Mouse (Mus musculus) heart, postnatal 10 days (tissue): ENCODE data around the gene Plxna2. TPM values are rescaled to one million over a fixed set of nuclear protein-coding genes. Genes with fewer than 3 reads are reported as not detected.

Experiments
- DNase-seq, 2 experiments: peaks; one replicate each; pipeline ENCODE4 v3.0.0; 2021
- intact Hi-C: fragments of 180-260 bp; cut with DNase I; formaldehyde crosslinking; loops from one replicate; pipeline ENCODE4 v1.15.1; 2025
- total RNA-seq, 2 experiments: library from RNA; stranded (reverse); gene quantifications; 2 replicates each; pipeline ENCODE4 v1.2.3; 2021

The Plxna2 gene
- total RNA-seq, 2 experiments from 2014 or later, result 25.5 to 34.6 TPM

GRCm38 (mm10) chr1:194620245-194620991 lies 2.4 kb downstream of the Plxna2 start:
- intact Hi-C loops, result loop anchor here (1.0 to 10.0 kb wide), 3 partner anchors 26 to 334 kb away; no protein-coding TSS in a partner anchor
- DNase-seq, result peak; percentile 78 to 80

- DNase-seq, result no peak
- intact Hi-C loops, result loop anchor here (2.0 to 10.0 kb wide), 2 partner anchors 75 to 333 kb away; no protein-coding TSS in a partner anchor
Observed at GRCm38 (mm10) chr1:194622174-194622573, 4.2 kb downstream of the Plxna2 start.

GRCm38 (mm10) chr1:194622677-194623076 lies 4.7 kb downstream of the Plxna2 start:
- DNase-seq, result no peak
- intact Hi-C loops, result loop anchor here (2.0 to 10.0 kb wide), 2 partner anchors 74 to 332 kb away; no protein-coding TSS in a partner anchor

DNA sequence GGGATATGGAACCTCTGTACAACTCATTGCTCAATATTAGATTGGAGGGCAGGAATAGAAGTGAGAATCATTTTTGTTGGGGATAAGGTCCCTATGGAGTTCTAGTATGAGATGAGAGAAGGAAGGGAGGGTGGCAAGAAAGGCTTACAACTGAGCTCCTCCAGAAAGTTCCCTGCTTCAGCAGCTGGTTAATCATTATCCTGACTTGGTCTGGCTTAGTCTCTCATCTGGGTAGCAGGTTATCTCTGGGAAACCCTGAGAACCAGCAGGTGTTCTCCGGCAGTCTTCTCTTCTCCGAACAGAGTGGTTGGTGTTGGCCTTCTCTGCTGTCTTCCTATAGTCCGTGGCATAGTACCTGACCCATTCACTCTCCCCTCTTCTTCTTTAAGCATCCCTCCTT lies 5.6 kb downstream of the Plxna2 start:
- intact Hi-C loops, result loop anchor here (2.0 to 10.0 kb wide), 2 partner anchors 73 to 331 kb away; no protein-coding TSS in a partner anchor
- no peak for DNase-seq

- no peak for DNase-seq
- intact Hi-C loops, result loop anchor here (10.0 kb wide), 1 partner anchor 330 kb away; no protein-coding TSS in a partner anchor
Observed at GRCm38 (mm10) chr1:194624411-194624810, 6.4 kb downstream of the Plxna2 start.

DNA sequence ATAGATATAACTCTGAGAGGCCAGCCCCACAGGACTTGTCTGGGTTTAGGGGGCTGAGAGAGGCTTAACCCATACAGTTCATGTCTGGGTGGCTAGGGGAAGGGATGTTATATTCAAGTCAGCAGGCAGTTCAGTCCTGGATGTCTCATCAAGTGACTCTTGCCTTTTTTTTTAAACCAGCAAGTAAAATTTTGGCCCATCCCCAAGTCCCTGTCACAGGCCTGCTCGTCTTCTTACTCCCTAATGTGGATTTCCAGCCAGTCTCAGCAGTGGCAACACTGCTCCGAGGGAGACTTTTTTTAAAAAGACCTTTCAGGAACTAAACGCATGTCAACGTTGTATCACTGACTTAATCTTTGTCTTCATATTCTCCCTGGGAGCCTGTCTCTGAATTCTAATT lies 7.0 kb downstream of the Plxna2 start:
- intact Hi-C loops, result loop anchor here (10.0 kb wide), 1 partner anchor 330 kb away; no protein-coding TSS in a partner anchor

GRCm38 (mm10) chr1:194626109-194626508 lies 8.1 kb downstream of the Plxna2 start:
- intact Hi-C loops, result loop anchor here (10.0 kb wide), 1 partner anchor 329 kb away; no protein-coding TSS in a partner anchor
- DNase-seq, result no peak

More for the DNA sequence above, 7.0 kb downstream of the Plxna2 start:
- no peak for DNase-seq

- intact Hi-C loops, result loop anchor here (10.0 kb wide), 1 partner anchor 328 kb away; no protein-coding TSS in a partner anchor
- no peak for DNase-seq
Observed at GRCm38 (mm10) chr1:194627286-194627685, 9.3 kb downstream of the Plxna2 start.

GRCm38 (mm10) chr1:194629135-194629689 lies 11.2 kb downstream of the Plxna2 start:
- DNase-seq, result no peak
- intact Hi-C loops, result loop anchor here (10.0 kb wide), 1 partner anchor 326 kb away; no protein-coding TSS in a partner anchor

GRCm38 (mm10) chr1:194630498-194631056 lies 12.6 kb downstream of the Plxna2 start:
- no peak for DNase-seq
- intact Hi-C loops, result no loop called here

DNA sequence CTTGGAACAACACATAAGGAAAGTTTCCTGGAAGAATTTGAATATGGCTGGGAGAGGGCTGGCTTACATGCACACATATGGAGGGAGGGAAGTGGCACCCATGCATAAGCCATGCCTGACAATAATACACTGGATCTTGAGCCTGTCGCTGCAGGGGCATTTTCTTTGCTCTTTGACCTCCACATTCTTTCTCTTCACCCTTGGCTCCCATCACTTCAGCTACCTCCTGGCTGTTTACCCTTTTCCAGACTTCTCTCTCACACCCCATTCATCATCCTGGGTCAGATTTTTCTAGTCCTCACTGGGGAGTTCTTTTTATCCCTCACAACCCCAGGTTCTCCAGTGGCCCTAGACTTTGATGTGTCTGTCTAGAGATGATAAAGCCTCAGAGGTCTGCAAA lies 13.6 kb downstream of the Plxna2 start:
- intact Hi-C loops, result no loop called here
- DNase-seq, result no peak

GRCm38 (mm10) chr1:194632029-194632428 lies 14.0 kb downstream of the Plxna2 start:
- intact Hi-C loops, result no loop called here
- no peak for DNase-seq

- intact Hi-C loops, result no loop called here
- no peak for DNase-seq
Observed at GRCm38 (mm10) chr1:194635411-194635810, 17.4 kb downstream of the Plxna2 start.

DNA sequence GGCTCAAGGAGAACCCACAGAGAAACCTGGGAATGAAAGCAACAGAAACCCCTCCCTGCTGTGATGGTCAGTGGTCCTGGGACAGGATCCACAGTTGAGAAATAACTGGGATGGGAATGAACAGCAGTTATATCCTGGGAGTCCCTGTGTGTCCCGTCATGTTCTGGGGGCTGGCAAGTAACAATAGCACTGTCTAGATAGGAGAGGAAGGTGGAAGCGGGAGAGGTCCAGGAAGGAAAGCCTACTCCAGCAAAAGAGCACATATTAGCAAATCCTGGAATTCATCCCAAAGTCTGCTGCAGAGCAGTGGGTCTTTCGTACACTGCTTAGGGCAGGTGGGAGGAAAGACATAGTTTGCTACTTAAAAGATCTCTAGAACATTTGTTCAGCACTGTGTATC lies 17.9 kb downstream of the Plxna2 start:
- intact Hi-C loops, result no loop called here

DNA sequence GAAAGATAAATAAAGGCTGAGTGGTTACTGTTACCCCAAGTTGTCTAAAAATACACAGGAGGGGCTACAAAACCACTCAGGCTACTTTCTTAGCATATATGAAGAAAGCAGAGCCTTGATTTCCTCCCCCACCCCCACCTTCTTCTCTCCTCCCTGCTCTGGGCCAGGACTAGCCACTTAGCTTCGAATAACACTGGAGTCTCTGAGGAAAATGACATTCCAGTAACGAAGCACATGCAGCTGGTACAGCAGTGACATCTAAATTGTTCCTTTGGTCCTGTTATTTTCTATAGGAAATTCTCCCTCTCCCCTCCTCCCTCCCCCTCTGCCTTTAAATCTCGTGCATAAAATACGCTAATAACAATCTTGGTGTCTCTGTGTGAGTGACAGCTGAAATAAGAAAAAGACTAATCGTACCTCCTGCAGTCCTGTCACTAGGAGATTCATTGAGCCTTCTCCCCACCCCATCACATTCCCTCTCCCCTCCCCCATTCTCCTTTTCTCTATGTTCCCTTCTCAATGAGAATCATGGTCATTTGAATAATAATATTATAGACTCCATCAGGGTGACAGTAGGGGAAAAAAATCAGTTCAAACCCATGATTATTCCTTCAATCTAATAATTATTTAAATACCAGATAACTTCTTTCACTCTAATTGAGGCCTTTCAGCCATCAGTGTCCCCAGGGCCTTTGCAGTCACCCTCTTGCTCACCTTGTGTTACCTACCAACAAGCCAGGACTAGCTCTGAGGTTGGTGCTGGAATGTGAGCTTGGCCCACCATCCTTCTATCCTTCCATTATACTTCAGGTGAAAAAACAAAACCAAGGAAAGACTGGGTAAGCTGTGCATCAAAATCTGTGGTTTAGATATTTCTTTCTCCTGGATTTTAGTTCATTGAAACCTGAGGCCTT lies 19.6 kb downstream of the Plxna2 start:
- intact Hi-C loops, result no loop called here
- DNase-seq, result no peak

More for the DNA sequence above, 17.9 kb downstream of the Plxna2 start:
- no peak for DNase-seq

GRCm38 (mm10) chr1:194641601-194642301 lies 23.7 kb downstream of the Plxna2 start:
- intact Hi-C loops, result no loop called here
- DNase-seq, result peak in 1 of 2 experiments; percentile 45

DNA sequence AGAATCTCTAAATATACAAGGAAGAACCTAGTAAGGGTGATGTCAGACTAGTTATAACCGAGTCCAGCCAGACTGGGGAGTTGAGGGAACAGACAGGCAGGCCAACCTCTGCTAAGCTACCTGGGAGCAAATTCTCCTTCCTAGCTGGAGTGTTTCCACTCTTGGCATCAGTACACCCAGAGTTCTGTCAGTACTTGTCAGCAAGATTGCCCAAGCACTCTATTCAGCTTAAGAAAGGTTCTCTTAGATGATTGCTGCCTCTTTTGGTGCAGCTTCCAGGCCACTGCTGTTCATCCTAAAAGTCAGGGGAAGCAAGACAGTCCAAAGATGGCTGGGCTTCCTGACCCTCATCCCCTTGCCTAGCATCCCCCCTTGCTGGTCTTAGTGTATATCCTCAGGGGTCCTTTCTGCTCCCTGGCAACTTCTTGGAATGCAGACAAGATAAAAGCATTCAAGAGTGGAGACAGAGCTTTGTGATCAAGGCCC lies 24.3 kb downstream of the Plxna2 start:
- intact Hi-C loops, result no loop called here
- DNase-seq, result no peak

DNA sequence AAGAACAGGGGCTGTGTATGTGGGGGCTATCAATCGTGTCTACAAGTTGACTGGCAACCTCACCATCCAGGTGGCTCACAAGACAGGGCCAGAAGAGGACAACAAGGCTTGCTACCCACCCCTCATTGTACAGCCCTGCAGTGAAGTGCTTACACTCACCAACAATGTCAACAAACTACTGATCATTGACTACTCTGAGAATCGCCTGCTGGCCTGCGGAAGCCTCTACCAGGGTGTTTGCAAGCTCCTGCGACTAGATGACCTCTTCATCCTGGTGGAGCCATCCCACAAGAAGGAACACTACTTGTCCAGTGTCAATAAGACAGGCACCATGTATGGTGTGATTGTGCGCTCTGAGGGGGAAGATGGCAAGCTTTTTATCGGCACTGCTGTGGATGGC lies 25.9 kb downstream of the Plxna2 start:
- no peak for DNase-seq
- intact Hi-C loops, result no loop called here

DNA sequence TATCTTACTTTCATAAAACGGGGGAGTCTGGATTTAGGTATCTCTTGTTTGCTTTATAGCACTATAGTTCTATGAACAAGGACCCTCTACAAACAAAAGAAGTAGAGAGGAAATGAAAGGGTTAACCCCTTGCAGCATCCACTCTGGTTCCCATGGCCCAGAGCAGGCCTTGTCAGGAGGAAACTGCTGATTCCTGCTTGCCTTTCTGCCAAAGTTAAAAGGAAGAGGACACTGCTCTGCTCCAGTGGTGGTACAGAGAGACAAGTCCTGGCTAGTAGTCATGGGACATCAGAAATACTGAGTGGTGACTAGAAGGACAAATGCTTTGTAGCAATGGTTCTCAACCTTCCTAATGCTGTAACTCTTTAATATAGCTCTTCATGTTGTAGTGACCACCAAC lies 27.9 kb downstream of the Plxna2 start:
- intact Hi-C loops, result loop anchor here (2.0 kb wide), 1 partner anchor 25 kb away; no protein-coding TSS in a partner anchor
- no peak for DNase-seq
